Mouse (Mus musculus): ENCODE data around the gene Zfp108. TPM values are rescaled to one million over a fixed set of nuclear protein-coding genes. Genes with fewer than 3 reads are reported as not detected.
"Not testable (repeated sequence)": the region's sequence is repeated elsewhere in the genome, so short reads cannot be mapped to it uniquely, and the experiment has no call there.

The Zfp108 gene
- polyA plus RNA-seq, 1 experiment from 2014 or later = 6.6 TPM

GRCm38 (mm10) chr7:24278771-24279170 lies 24.2 kb downstream of the Zfp108 start:
- not testable (repeated sequence) for H3K27me3 ChIP-seq (ENCODE audit: control insufficient read depth, insufficient read depth, low read length); H3K27ac ChIP-seq (replicated peaks; ENCODE audit: low read depth, low read length); H3K9ac ChIP-seq (replicated peaks; ENCODE audit: low read length); H3K36me3 ChIP-seq (ENCODE audit: control insufficient read depth, insufficient read depth, low read length); DNase-seq; H3K4me3 ChIP-seq (replicated peaks; ENCODE audit: low read depth, low read length); H3K4me1 ChIP-seq (ENCODE audit: control insufficient read depth, insufficient read depth, low read length); H3K9me3 ChIP-seq (ENCODE audit: control insufficient read depth, low read length); ATAC-seq (ENCODE audit: low FRiP score, low TSS enrichment); H3K4me2 ChIP-seq (ENCODE audit: low read length)
- 81% methylated on average over 3 of the region's 3 CpGs for WGBS

DNA sequence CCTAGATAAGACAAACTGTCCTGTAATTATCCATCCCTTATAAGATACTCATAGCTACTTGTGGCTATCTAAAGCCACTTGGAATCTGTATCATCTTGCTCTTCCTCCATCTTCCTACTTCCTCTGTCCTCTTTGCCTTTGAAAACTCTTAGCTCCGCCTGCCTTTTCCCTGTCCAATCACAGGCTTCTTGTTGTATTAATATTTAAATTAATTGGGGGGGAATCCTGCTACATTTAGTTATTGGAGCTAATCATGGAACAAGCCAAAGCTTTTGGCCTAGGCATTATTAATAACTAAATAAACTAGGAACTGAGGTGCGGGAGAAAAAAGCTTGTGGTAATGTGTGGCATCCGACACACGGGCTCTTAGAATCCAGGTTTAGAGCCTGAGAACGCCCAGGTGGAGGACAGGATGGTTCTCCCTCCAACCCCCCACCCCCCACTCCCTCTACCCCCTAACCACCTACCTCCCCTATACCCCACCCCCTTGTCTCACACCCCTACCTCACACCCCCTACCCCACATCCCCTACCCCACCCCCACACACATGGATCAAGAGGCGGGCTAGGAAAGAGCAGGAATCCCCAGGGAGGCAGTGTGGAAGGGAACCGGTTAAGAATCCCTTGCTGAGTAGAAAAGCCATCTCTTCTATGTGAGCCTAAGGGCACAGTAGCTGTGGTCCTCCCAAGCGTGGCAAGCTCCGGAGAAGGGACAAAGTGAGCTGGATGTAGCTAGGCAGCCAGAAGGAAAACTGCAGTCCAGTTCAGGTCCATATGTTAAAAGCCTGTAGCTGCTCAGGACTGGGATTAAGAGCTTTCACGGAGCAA lies 25.6 kb downstream of the Zfp108 start:
- Histone ChIP-seq H3K9ac (replicated peaks; ENCODE audit: low read length) (no peak overlapping the region), H3K9me3 (ENCODE audit: control insufficient read depth, low read length) (no peaks in the 10 kb centered on the region), H3K4me2 (ENCODE audit: low read length) (no peak overlapping the region), H3K4me3 (replicated peaks; ENCODE audit: low read depth, low read length) (no peak overlapping the region), H3K27me3 (ENCODE audit: control insufficient read depth, insufficient read depth, low read length) (no peaks in the 10 kb centered on the region), H3K36me3 (ENCODE audit: control insufficient read depth, insufficient read depth, low read length) (peaks cover under 1% of the 10 kb centered on the region; the same call in 1 of the 2 replicates), H3K4me1 (ENCODE audit: control insufficient read depth, insufficient read depth, low read length) (no peaks in the 10 kb centered on the region), H3K27ac (replicated peaks; ENCODE audit: low read depth, low read length) (no peak overlapping the region)
- ATAC-seq (ENCODE audit: low FRiP score, low TSS enrichment) (no peak), DNase-seq (no peak)
- WGBS = 53% methylated on average over 10 of the region's 10 CpGs

GRCm38 (mm10) chr7:24280858-24281145 lies 26.2 kb downstream of the Zfp108 start:
- no peak for ATAC-seq (ENCODE audit: low FRiP score, low TSS enrichment)
- Histone ChIP-seq H3K4me2 (ENCODE audit: low read length) (no peak overlapping the region), H3K9me3 (ENCODE audit: control insufficient read depth, low read length) (no peaks in the 10 kb centered on the region), H3K4me1 (ENCODE audit: control insufficient read depth, insufficient read depth, low read length) (no peaks in the 10 kb centered on the region), H3K4me3 (replicated peaks; ENCODE audit: low read depth, low read length) (no peak overlapping the region), H3K27ac (replicated peaks; ENCODE audit: low read depth, low read length) (no peak overlapping the region), H3K27me3 (ENCODE audit: control insufficient read depth, insufficient read depth, low read length) (no peaks in the 10 kb centered on the region), H3K9ac (replicated peaks; ENCODE audit: low read length) (no peak overlapping the region), H3K36me3 (ENCODE audit: control insufficient read depth, insufficient read depth, low read length) (no peaks in the 10 kb centered on the region)
- WGBS = 47% methylated on average over 4 of the region's 4 CpGs
- DNase-seq = no peak

DNA sequence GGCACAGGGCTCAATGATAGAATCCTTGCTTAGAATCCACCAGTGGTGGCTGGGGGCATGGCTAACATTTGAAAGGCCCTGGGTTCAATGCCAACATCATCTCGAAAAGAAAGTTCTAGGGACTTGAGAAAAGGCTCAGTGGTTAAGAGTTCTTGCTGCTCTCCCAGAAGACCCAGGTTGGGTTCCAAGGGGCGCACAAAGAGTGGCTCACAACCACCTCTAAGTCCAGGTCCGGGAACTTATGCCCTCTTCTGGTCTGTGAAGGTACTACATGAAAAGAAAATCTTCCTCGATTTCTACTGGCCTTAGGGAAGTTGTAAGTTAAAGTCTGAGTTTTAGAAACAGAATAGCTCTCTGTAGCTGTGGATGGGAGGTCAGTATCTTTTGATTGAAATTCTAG lies 31.5 kb downstream of the Zfp108 start:
- Histone ChIP-seq H3K9ac (replicated peaks; ENCODE audit: low read length) (no peak overlapping the region), H3K9me3 (ENCODE audit: control insufficient read depth, low read length) (no peaks in the 10 kb centered on the region), H3K4me3 (replicated peaks; ENCODE audit: low read depth, low read length) (no peak overlapping the region), H3K36me3 (ENCODE audit: control insufficient read depth, insufficient read depth, low read length) (peaks cover 38% of the 10 kb centered on the region), H3K4me2 (ENCODE audit: low read length) (no peak overlapping the region), H3K4me1 (ENCODE audit: control insufficient read depth, insufficient read depth, low read length) (no peaks in the 10 kb centered on the region), H3K27me3 (ENCODE audit: control insufficient read depth, insufficient read depth, low read length) (no peaks in the 10 kb centered on the region), H3K27ac (replicated peaks; ENCODE audit: low read depth, low read length) (no peak overlapping the region)
- 52% methylated on average over 4 of the region's 4 CpGs for WGBS
- DNase-seq (no peak), ATAC-seq (ENCODE audit: low FRiP score, low TSS enrichment) (no peak)

DNA sequence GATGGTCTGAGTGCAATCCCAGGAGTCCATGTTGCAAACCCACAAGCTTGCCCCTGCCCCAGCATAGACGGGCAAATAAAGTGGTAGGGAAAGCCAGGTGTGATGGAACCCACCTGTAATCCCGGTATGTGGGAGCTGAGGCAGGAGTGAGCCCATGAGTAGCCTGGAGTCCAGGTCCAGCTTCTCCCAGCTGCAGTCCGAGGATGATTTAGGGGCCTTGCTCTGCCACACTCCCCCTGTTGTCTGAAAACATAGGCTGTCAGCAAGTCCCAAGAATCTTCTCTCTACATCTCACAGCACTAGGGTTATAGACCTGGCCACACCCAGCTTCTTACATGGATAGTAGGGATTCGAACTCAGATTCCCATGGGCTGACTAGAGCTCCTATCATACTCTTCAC lies 32.3 kb downstream of the Zfp108 start:
- WGBS = 77% methylated on average over 4 of the region's 4 CpGs

DNA sequence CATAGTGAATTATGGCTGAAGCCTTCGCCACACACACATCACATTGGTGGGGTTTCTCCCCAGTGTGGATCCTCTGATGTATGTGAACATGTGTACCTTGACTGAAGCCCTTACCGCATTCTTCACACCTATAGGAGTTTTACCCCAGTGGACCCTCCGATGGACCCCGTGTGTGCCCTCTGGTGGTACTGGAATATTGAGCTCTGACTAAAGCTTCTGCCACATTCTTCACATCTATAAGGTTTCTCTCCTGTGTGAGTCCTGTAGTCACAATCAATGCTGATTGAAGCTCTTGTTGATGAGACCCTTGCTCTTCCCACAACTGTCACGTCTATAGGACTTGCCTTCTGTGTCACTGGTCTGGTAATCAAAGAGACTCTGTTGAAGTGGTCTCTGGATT lies 33.1 kb downstream of the Zfp108 start:
- no peak for DNase-seq
- Histone ChIP-seq H3K4me1 (ENCODE audit: control insufficient read depth, insufficient read depth, low read length) (no peaks in the 10 kb centered on the region), H3K4me2 (ENCODE audit: low read length) (no peak overlapping the region), H3K4me3 (replicated peaks; ENCODE audit: low read depth, low read length) (no peak overlapping the region), H3K27me3 (ENCODE audit: control insufficient read depth, insufficient read depth, low read length) (no peaks in the 10 kb centered on the region), H3K27ac (replicated peaks; ENCODE audit: low read depth, low read length) (no peak overlapping the region), H3K9ac (replicated peaks; ENCODE audit: low read length) (no peak overlapping the region), H3K36me3 (ENCODE audit: control insufficient read depth, insufficient read depth, low read length) (peaks cover 54% of the 10 kb centered on the region), H3K9me3 (ENCODE audit: control insufficient read depth, low read length) (no peaks in the 10 kb centered on the region)
- no peak for ATAC-seq (ENCODE audit: low FRiP score, low TSS enrichment)
- WGBS = 84% methylated on average over 5 of the region's 5 CpGs

More for the DNA sequence above, 32.3 kb downstream of the Zfp108 start:
- Histone ChIP-seq H3K9ac (replicated peaks; ENCODE audit: low read length) (no peak overlapping the region), H3K4me1 (ENCODE audit: control insufficient read depth, insufficient read depth, low read length) (no peaks in the 10 kb centered on the region), H3K9me3 (ENCODE audit: control insufficient read depth, low read length) (no peaks in the 10 kb centered on the region), H3K36me3 (ENCODE audit: control insufficient read depth, insufficient read depth, low read length) (peaks cover 46% of the 10 kb centered on the region), H3K27me3 (ENCODE audit: control insufficient read depth, insufficient read depth, low read length) (no peaks in the 10 kb centered on the region), H3K4me2 (ENCODE audit: low read length) (no peak overlapping the region), H3K4me3 (replicated peaks; ENCODE audit: low read depth, low read length) (no peak overlapping the region), H3K27ac (replicated peaks; ENCODE audit: low read depth, low read length) (no peak overlapping the region)
- no peak for ATAC-seq (ENCODE audit: low FRiP score, low TSS enrichment)
- no peak for DNase-seq

GRCm38 (mm10) chr7:24288512-24288911 lies 33.9 kb downstream of the Zfp108 start:
- H3K9ac ChIP-seq (replicated peaks; ENCODE audit: low read length) = no peak overlapping the region
- H3K27ac ChIP-seq (replicated peaks; ENCODE audit: low read depth, low read length) = no peak overlapping the region
- WGBS = 94% methylated on average over 6 of the region's 6 CpGs
- no peaks in the 10 kb centered on the region for H3K4me1 ChIP-seq (ENCODE audit: control insufficient read depth, insufficient read depth, low read length)
- ATAC-seq (ENCODE audit: low FRiP score, low TSS enrichment) = no peak
- no peak overlapping the region for H3K4me2 ChIP-seq (ENCODE audit: low read length)
- H3K4me3 ChIP-seq (replicated peaks; ENCODE audit: low read depth, low read length) = no peak overlapping the region
- no peak for DNase-seq
- no peaks in the 10 kb centered on the region for H3K9me3 ChIP-seq (ENCODE audit: control insufficient read depth, low read length)
- peaks cover 60% of the 10 kb centered on the region for H3K36me3 ChIP-seq (ENCODE audit: control insufficient read depth, insufficient read depth, low read length)
- H3K27me3 ChIP-seq (ENCODE audit: control insufficient read depth, insufficient read depth, low read length) = no peaks in the 10 kb centered on the region

DNA sequence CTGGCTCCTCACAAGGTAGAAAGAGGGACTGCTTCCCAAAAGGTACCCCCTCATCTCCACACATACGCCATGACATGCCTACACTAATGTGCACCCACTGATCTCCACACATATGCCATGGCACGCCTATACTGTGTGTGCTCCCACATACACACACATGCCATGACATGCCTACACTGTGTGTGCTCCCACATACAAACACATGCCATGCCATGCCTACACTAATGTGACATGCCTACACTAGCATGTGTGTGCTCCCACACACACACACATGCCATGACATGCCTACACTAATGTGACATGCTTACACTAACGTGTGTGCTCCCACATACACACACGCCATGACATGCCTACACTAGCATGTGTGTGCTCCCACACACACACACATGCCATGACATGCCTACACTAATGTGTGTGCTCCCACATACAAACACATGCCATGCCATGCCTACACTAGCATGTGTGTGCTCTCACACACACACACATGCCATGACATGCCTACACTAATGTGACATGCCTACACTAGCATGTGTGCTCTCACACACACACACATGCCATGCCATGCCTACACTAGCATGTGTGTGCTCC lies 35.6 kb downstream of the Zfp108 start:
- 99% methylated on average over 4 of the region's 4 CpGs for WGBS
- H3K4me3 ChIP-seq (replicated peaks; ENCODE audit: low read depth, low read length) = no peak overlapping the region
- H3K9ac ChIP-seq (replicated peaks; ENCODE audit: low read length) = no peak overlapping the region
- no peak overlapping the region for H3K27ac ChIP-seq (replicated peaks; ENCODE audit: low read depth, low read length)
- H3K27me3 ChIP-seq (ENCODE audit: control insufficient read depth, insufficient read depth, low read length) = no peaks in the 10 kb centered on the region
- H3K4me1 ChIP-seq (ENCODE audit: control insufficient read depth, insufficient read depth, low read length) = no peaks in the 10 kb centered on the region
- DNase-seq = no peak
- ATAC-seq (ENCODE audit: low FRiP score, low TSS enrichment) = no peak
- H3K9me3 ChIP-seq (ENCODE audit: control insufficient read depth, low read length) = no peaks in the 10 kb centered on the region
- peaks cover 77% of the 10 kb centered on the region for H3K36me3 ChIP-seq (ENCODE audit: control insufficient read depth, insufficient read depth, low read length)
- no peak overlapping the region for H3K4me2 ChIP-seq (ENCODE audit: low read length)
